Mouse (Mus musculus) c-Kit-positive CD71-positive TER-119-negative erythroid progenitor cells, embryonic 14.5 days (primary cell): Measurements from ENCODE around the gene Olfr641.

ENCODE experiments used
- DNase-seq: peaks from one replicate; pipeline ENCODE4 v3.0.0-alpha.2; 2013; ENCODE audit warnings: low read depth

The Olfr641 gene

GRCm38 (mm10) chr7:104035145-104035544, at the start of gene Olfr641:
Gene Olfr641 (plus strand): TSS chr7:104035445.
- no peak for DNase-seq

- no peak for DNase-seq
Observed at GRCm38 (mm10) chr7:103998446-103998845, 36.8 kb upstream of the Olfr641 start, which contains the start of gene Olfr638. Gene Olfr638 (plus strand): TSS chr7:103998746.

GRCm38 (mm10) chr7:103999124-103999523, 36.1 kb upstream of the Olfr641 start:
- no peak for DNase-seq

- DNase-seq = no peak
Observed at GRCm38 (mm10) chr7:104017203-104017602, 18.0 kb upstream of the Olfr641 start, which contains the start of gene Olfr639. Gene Olfr639 (minus strand): TSS chr7:104017303.

GRCm38 (mm10) chr7:104018953-104019352, 16.3 kb upstream of the Olfr641 start:
- no peak for DNase-seq

- no peak for DNase-seq
Observed at GRCm38 (mm10) chr7:104021651-104022050, 13.6 kb upstream of the Olfr641 start.

- DNase-seq = no peak
Observed at GRCm38 (mm10) chr7:104025473-104025872, 9.8 kb upstream of the Olfr641 start, which contains the start of gene Olfr640. Gene Olfr640 (minus strand): TSS chr7:104025573.

GRCm38 (mm10) chr7:104026978-104027377, 8.3 kb upstream of the Olfr641 start:
- DNase-seq = no peak

- DNase-seq = no peak
Observed at GRCm38 (mm10) chr7:104050745-104051144, 15.5 kb downstream of the Olfr641 start.

GRCm38 (mm10) chr7:104052566-104052965, 17.3 kb downstream of the Olfr641 start, which contains the start of gene Olfr642:
Gene Olfr642 (minus strand): TSS chr7:104052666.
- no peak for DNase-seq

- no peak for DNase-seq
Observed at GRCm38 (mm10) chr7:104059215-104059614, 24.0 kb downstream of the Olfr641 start.

GRCm38 (mm10) chr7:104061345-104061744, 26.1 kb downstream of the Olfr641 start, which contains the start of gene 4930516K23Rik:
Gene 4930516K23Rik (minus strand): TSS chr7:104061445.
- DNase-seq = no peak

- no peak for DNase-seq
Observed at GRCm38 (mm10) chr7:104071769-104072168, 36.5 kb downstream of the Olfr641 start, which contains the start of gene Olfr644. Gene Olfr644 (minus strand): TSS chr7:104071869.

- no peak for DNase-seq
Observed at GRCm38 (mm10) chr7:104085365-104085764, 50.1 kb downstream of the Olfr641 start, which contains the start of gene Olfr645. Gene Olfr645 (minus strand): TSS chr7:104085465.
